Mouse (Mus musculus) heart, postnatal 0 days (tissue): ENCODE results near the gene Tgfb2. TPM values are rescaled to one million over a fixed set of nuclear protein-coding genes. Genes with fewer than 3 reads are reported as not detected.

Source experiments
- ATAC-seq: fragments of 200-750 bp; cut with Nextera tagmentation; 2 replicates; pipeline ENCODE4 v1.8.0; 2017; ENCODE audit warnings: low read depth, moderate number of reproducible peaks, moderate library complexity; ENCODE audit not compliant: insufficient read depth
- DNase-seq: peaks from one replicate; pipeline ENCODE4 v3.0.0-alpha.2; 2016; ENCODE audit warnings: low spot score
- H3K27ac ChIP-seq: fragments of 300-500 bp; sonication (generic); 2 replicates; pipeline ENCODE4 v1.5.1; 2014; ENCODE audit warnings: low read depth, mild to moderate bottlenecking
- H3K27me3 ChIP-seq: fragments of 300-500 bp; sonication (generic); 2 replicates; pipeline ENCODE4 v1.6.1; 2014; ENCODE audit warnings: low read length, mixed read lengths; ENCODE audit not compliant: control insufficient read depth, insufficient read depth
- H3K36me3 ChIP-seq: fragments of 300-500 bp; sonication (generic); replicated peaks from 2 replicates; pipeline ENCODE4 v1.6.1; 2014; ENCODE audit warnings: low read length, mixed read lengths; ENCODE audit not compliant: control insufficient read depth, insufficient read depth
- H3K4me1 ChIP-seq: fragments of 300-500 bp; sonication (generic); 2 replicates; pipeline ENCODE4 v1.6.1; 2014; ENCODE audit warnings: antibody characterized with exemption; ENCODE audit not compliant: control insufficient read depth, insufficient read depth
- H3K4me2 ChIP-seq: fragments of 300-500 bp; sonication (generic); 2 replicates; pipeline ENCODE4 v1.6.1; 2014; ENCODE audit warnings: low read depth, mild to moderate bottlenecking, low read length, moderate library complexity
- H3K4me3 ChIP-seq: fragments of 300-500 bp; sonication (generic); 2 replicates; pipeline ENCODE4 v1.5.1; 2014; ENCODE audit warnings: low read depth, low read length
- H3K9ac ChIP-seq: fragments of 300-500 bp; sonication (generic); replicated peaks from 2 replicates; pipeline ENCODE4 v1.6.1; 2014; ENCODE audit warnings: low read depth, low read length, mixed read lengths
- H3K9me3 ChIP-seq: fragments of 300-500 bp; sonication (generic); replicated peaks from 2 replicates; pipeline ENCODE4 v1.6.1; 2016; ENCODE audit warnings: low read length; ENCODE audit not compliant: control insufficient read depth
- CTCF ChIP-seq: IDR thresholded peaks from 2 replicates; pipeline ENCODE4 v1.5.1; 2016; ENCODE audit warnings: antibody characterized with exemption, control low read depth, low read depth
- EP300 ChIP-seq: IDR thresholded peaks from 2 replicates; pipeline ENCODE4 v1.6.1; 2016; ENCODE audit warnings: antibody characterized with exemption, low read depth
- WGBS: fragments of 180-500 bp; shearing (Covaris S2); extraction: QIAGEN DNeasy Blood & Tissue Kit; methylation state at CpG from one replicate; pipeline ENCODE4 v1.1.7; 2014; 5-methylcytosine and 5-hydroxymethylcytosine counted together
- polyA plus RNA-seq: library from polyadenylated mRNA; unstranded; fragments of >200 nt; fragmentation: Nextera tagmentation; extraction: Ambion mirVana; gene quantifications from 2 replicates; pipeline ENCODE4 v1.2.1, GENCODE M21; 2015
- total RNA-seq: library from RNA; depleted of rRNA; stranded (reverse); fragments of >200 nt; gene quantifications from 2 replicates; pipeline ENCODE4 v1.2.3, GENCODE M21; 2014; ENCODE audit warnings: low replicate concordance

Gene Tgfb2
- total and polyA plus RNA-seq, 2 experiments from 2014 or later: 17.7 to 19.9 TPM

DNA sequence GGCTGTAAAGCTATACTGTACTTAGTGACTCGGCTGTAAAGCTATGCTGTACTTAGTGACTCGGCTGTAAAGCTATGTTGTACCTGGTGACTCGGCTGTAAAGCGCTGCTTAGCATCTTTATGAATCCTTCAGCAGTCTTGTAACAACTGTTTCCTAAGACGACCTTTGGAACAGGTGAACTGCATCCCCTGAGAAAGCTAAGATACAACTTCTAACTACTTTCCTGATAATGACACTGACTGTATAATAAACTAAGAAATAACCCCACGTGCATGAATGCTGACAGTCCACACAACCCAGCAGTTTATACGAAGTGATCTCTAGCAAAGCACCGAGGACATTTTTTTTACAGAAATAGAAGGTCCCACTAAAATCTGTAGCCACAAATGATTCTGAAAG, 27.3 kb upstream of the Tgfb2 start:
- Histone ChIP-seq H3K4me2 (no peak overlapping the region), H3K4me3 (no peak overlapping the region), H3K4me1 (no peaks in the 10 kb centered on the region), H3K36me3 (peaks cover 20% of the 10 kb centered on the region), H3K27me3 (no peaks in the 10 kb centered on the region), H3K9ac (no peak overlapping the region), H3K27ac (no peak overlapping the region), H3K9me3 (no peaks in the 10 kb centered on the region)
- DNase-seq: no peak
- 93% methylated on average over 8 of the region's 8 CpGs for WGBS
- no peak for TF ChIP-seq EP300
- no peak for TF ChIP-seq CTCF
- no peak for ATAC-seq

DNA sequence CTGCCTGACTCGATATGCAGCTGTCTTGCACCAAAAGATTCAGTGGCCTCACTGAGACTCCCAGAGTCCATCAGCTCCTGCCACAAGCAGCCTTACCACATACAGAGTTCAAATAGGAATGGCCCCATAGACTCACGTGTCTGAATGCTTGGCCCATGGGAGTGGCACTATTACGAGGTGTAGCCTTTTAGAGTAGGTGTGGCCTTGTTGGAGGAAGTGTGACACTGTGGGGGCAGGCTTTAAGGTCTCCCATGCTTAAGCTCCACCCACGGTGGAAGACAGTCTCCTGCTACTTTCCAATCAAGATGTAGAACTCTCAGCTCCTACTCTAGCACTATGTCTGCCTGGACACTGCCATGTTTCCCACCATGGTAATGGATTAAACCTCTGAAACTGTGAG, 23.0 kb upstream of the Tgfb2 start:
- Histone ChIP-seq H3K27me3 (no peaks in the 10 kb centered on the region), H3K9ac (no peak overlapping the region), H3K4me1 (no peaks in the 10 kb centered on the region), H3K9me3 (no peaks in the 10 kb centered on the region), H3K27ac (no peak overlapping the region), H3K36me3 (no peaks in the 10 kb centered on the region), H3K4me3 (no peak overlapping the region), H3K4me2 (no peak overlapping the region)
- DNase-seq (no peak), ATAC-seq (no peak)
- no peak for TF ChIP-seq CTCF
- no peak for TF ChIP-seq EP300
- WGBS: 57% methylated on average over 4 of the region's 4 CpGs

DNA sequence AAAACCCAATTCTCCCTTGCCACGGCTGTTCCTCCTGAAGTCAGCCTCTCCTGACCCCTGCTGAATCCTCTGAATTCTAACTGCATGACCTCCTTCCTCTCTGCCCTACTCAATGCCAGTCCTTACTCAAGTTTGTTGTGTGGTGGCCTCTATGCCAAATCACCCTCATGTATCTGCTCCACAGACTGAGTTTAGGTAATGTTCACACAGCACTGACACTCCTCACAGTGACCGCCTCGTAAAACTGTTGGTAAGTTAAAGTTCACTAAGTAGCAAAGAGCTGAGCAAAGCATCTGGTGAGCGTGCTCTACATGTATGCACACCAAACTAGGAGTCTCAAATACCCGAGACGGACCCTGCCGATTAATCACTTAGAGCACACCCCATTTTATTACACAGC, 20.3 kb upstream of the Tgfb2 start:
- no peak overlapping the region for H3K4me2 ChIP-seq
- DNase-seq: no peak
- no peak overlapping the region for H3K27ac ChIP-seq
- no peaks in the 10 kb centered on the region for H3K27me3 ChIP-seq
- H3K36me3 ChIP-seq: no peaks in the 10 kb centered on the region
- TF ChIP-seq EP300: no peak
- no peak for TF ChIP-seq CTCF
- 87% methylated on average over 7 of the region's 7 CpGs for WGBS
- H3K4me3 ChIP-seq: no peak overlapping the region
- no peaks in the 10 kb centered on the region for H3K4me1 ChIP-seq
- ATAC-seq: no peak
- H3K9ac ChIP-seq: no peak overlapping the region
- H3K9me3 ChIP-seq: no peaks in the 10 kb centered on the region

DNA sequence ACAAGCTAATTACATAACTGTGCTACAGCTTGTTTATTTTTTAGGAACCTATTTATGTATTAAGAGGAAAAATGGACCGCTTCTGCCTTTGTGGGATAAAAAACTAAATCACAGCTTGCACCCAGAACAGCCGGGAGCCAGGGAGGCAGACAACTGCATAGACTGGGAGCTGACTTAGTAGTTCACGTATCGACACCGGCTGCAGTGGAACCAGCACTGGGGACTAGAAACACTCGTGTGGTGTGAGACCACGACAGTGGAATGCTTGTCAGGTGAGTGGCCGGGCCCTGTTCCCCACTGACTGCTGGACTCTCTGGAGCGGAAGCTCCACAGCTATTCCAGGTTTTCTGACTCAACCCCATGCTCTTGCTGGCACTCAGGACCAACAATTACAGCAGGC, 16.5 kb upstream of the Tgfb2 start:
- no peaks in the 10 kb centered on the region for H3K4me1 ChIP-seq
- DNase-seq: no peak
- H3K27ac ChIP-seq: no peak overlapping the region
- H3K27me3 ChIP-seq: no peaks in the 10 kb centered on the region
- ATAC-seq: no peak
- peaks cover 22% of the 10 kb centered on the region for H3K36me3 ChIP-seq
- H3K9me3 ChIP-seq: no peaks in the 10 kb centered on the region
- TF ChIP-seq EP300: no peak
- no peak for TF ChIP-seq CTCF
- WGBS: 73% methylated on average over 9 of the region's 9 CpGs
- H3K9ac ChIP-seq: no peak overlapping the region
- H3K4me2 ChIP-seq: no peak overlapping the region
- H3K4me3 ChIP-seq: no peak overlapping the region

DNA sequence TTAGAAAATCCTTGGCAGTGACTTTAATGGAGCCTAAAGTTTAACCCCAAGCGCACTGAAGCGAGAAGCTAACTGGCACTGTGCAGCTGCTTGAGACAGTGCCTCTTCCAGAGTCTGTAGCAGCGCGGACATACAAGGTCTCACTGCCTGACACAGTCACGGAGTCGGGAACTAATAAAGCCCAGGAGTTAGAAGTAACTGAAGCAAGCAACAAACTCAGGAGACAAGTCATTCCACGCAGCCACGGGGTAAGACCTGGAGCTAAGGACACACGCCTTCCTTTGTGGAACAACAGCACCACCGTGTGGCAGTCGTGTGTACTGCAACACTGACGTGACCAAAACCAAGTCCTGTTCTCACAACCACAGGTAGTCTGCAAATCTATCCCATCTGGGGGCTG, 16.1 kb upstream of the Tgfb2 start:
- peak; percentile 63 for DNase-seq
- H3K9me3 ChIP-seq: no peaks in the 10 kb centered on the region
- H3K36me3 ChIP-seq: peaks cover 22% of the 10 kb centered on the region
- no peak overlapping the region for H3K9ac ChIP-seq
- no peak overlapping the region for H3K4me3 ChIP-seq
- H3K27ac ChIP-seq: no peak overlapping the region
- no peak overlapping the region for H3K4me2 ChIP-seq
- no peak for TF ChIP-seq EP300
- TF ChIP-seq CTCF: peak; percentile 99
- H3K27me3 ChIP-seq: no peaks in the 10 kb centered on the region
- peak; percentile 62 for ATAC-seq
- H3K4me1 ChIP-seq: no peaks in the 10 kb centered on the region
- WGBS: 32% methylated on average over 12 of the region's 12 CpGs

DNA sequence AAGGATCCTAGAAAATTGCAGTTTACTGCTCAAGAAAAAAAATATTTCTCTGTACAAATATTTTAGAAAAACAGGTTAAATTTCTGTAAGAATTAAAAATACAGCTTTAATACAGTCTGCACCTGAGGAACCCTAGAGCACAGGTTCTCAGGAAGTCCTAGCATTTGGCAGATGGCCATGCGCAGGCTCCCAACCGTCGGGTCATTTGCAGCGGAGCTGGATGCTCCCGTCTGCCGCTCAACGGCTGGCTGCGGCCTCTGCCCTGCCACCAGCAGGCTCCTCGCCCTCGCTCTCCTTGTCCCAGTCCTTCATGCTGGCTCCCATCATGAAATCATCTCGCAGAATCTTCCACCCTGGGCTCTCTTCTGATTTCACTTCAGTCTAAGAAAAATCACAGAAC, 15.4 kb upstream of the Tgfb2 start:
- no peak overlapping the region for H3K4me2 ChIP-seq
- 90% methylated on average over 11 of the region's 11 CpGs for WGBS
- H3K9me3 ChIP-seq: no peaks in the 10 kb centered on the region
- H3K4me3 ChIP-seq: no peak overlapping the region
- H3K36me3 ChIP-seq: peaks cover 22% of the 10 kb centered on the region
- no peak for TF ChIP-seq EP300
- H3K4me1 ChIP-seq: no peaks in the 10 kb centered on the region
- no peak overlapping the region for H3K27ac ChIP-seq
- no peak overlapping the region for H3K9ac ChIP-seq
- ATAC-seq (no peak), DNase-seq (no peak)
- H3K27me3 ChIP-seq: no peaks in the 10 kb centered on the region
